Mouse (Mus musculus) MEL (cell line): ENCODE results near the gene Tmem130. TPM values are rescaled to one million over a fixed set of nuclear protein-coding genes. Genes with fewer than 3 reads are reported as not detected.

Experiments
- DNase-seq: peaks from one replicate; pipeline ENCODE4 v3.0.0; 2011; ENCODE audit warnings: low read depth, low spot score
- H3K27ac ChIP-seq: 2 replicates; pipeline ENCODE4 v1.5.1; 2012; ENCODE audit warnings: low read depth, mild to moderate bottlenecking, control low read depth, low read length, moderate library complexity; ENCODE audit not compliant: control insufficient read depth
- H3K27me3 ChIP-seq, 2 experiments: fragments of 150-350 bp in 1 of 2; sonication (generic) in 1 of 2; 2 replicates each; pipeline ENCODE4 v1.6.1; 2012; ENCODE audit warnings: low read length in 2 of 2, mild to moderate bottlenecking in 2 of 2, improper control_type of control experiment in 1 of 2, moderate library complexity in 1 of 2; ENCODE audit not compliant: insufficient read depth in 2 of 2, control insufficient read depth in 1 of 2
- H3K36me3 ChIP-seq, 2 experiments: 2 replicates each; pipeline ENCODE4 v1.6.1; 2012 to 2014; ENCODE audit warnings: low read length in 2 of 2, improper control_type of control experiment in 1 of 2, inconsistent platforms in 1 of 2, mild to moderate bottlenecking in 1 of 2; ENCODE audit not compliant: insufficient read depth in 2 of 2, control insufficient read depth in 1 of 2
- H3K4me1 ChIP-seq, 2 experiments: fragments of 150-350 bp in 1 of 2; sonication (generic) in 1 of 2; 2 replicates each; pipeline ENCODE4 v1.6.1; 2012; ENCODE audit warnings: low read length in 2 of 2, improper control_type of control experiment in 1 of 2, mild to moderate bottlenecking in 1 of 2; ENCODE audit not compliant: insufficient read depth in 2 of 2, control insufficient read depth in 1 of 2
- H3K4me3 ChIP-seq, 2 experiments: fragments of 150-350 bp in 1 of 2; sonication (generic) in 1 of 2; 2 replicates each; pipeline ENCODE4 v1.5.1; 2012; ENCODE audit warnings: low read depth in 2 of 2, low read length in 2 of 2, mild to moderate bottlenecking in 2 of 2, moderate library complexity in 2 of 2, control low read depth in 1 of 2, improper control_type of control experiment in 1 of 2; ENCODE audit not compliant: control insufficient read depth in 1 of 2, insufficient read depth in 1 of 2
- H3K79me2 ChIP-seq: 2 replicates; pipeline ENCODE4 v1.6.1; 2012; ENCODE audit warnings: mild to moderate bottlenecking, low read length, moderate library complexity; ENCODE audit not compliant: control insufficient read depth, poor library complexity, insufficient read depth
- H3K9ac ChIP-seq: 2 replicates; pipeline ENCODE4 v1.6.1; 2012; ENCODE audit warnings: low read depth, mild to moderate bottlenecking, control low read depth, low read length, moderate library complexity; ENCODE audit not compliant: control insufficient read depth, poor library complexity, severe bottlenecking
- H3K9me3 ChIP-seq: fragments of 150-350 bp; sonication (generic); replicated peaks from 2 replicates; pipeline ENCODE4 v1.6.1; 2012; ENCODE audit warnings: mild to moderate bottlenecking, low read length, improper control_type of control experiment, moderate library complexity; ENCODE audit not compliant: insufficient read depth
- CHD2 ChIP-seq: IDR thresholded peaks from 2 replicates; pipeline ENCODE4 v1.6.1; 2011; ENCODE audit warnings: low read length, improper control_type of control experiment
- CTCF ChIP-seq, 3 experiments: IDR thresholded peaks in 2 of 3; conservative IDR thresholded peaks in 1 of 3; 2 replicates each; pipeline ENCODE4 v1.5.1; 2011 to 2012; ENCODE audit warnings: low read length in 3 of 3, low read depth in 2 of 3, mild to moderate bottlenecking in 2 of 3, improper control_type of control experiment in 1 of 3, inconsistent platforms in 1 of 3, mixed read lengths in 1 of 3, moderate library complexity in 1 of 3; ENCODE audit not compliant: control insufficient read depth in 1 of 3, insufficient read depth in 1 of 3, poor library complexity in 1 of 3, severe bottlenecking in 1 of 3
- E2F4 ChIP-seq: IDR thresholded peaks from 2 replicates; pipeline ENCODE4 v1.6.1; 2011; ENCODE audit warnings: low read depth, low read length, improper control_type of control experiment, borderline replicate concordance
- ETS1 ChIP-seq: IDR thresholded peaks from 2 replicates; pipeline ENCODE4 v1.6.1; 2012; ENCODE audit warnings: low read depth, mild to moderate bottlenecking, inconsistent platforms, low read length, improper control_type of control experiment, moderate library complexity
- HCFC1 ChIP-seq: IDR thresholded peaks from 2 replicates; pipeline ENCODE4 v1.6.1; 2012; ENCODE audit warnings: low read depth, mild to moderate bottlenecking, inconsistent platforms, low read length, improper control_type of control experiment, moderate library complexity
- JUND ChIP-seq: IDR thresholded peaks from 2 replicates; pipeline ENCODE4 v1.6.1; 2011; ENCODE audit warnings: low read depth, mild to moderate bottlenecking, improper control_type of control experiment, low read length
- MAX ChIP-seq: IDR thresholded peaks from 2 replicates; pipeline ENCODE4 v1.6.1; 2011; ENCODE audit warnings: low read length, improper control_type of control experiment
- MYB ChIP-seq: IDR thresholded peaks from 2 replicates; pipeline ENCODE4 v1.6.1; 2011; ENCODE audit warnings: mild to moderate bottlenecking, low read depth, low read length, improper control_type of control experiment
- NELFE ChIP-seq: IDR thresholded peaks from 2 replicates; pipeline ENCODE4 v1.6.1; 2011; ENCODE audit warnings: low read depth, low read length, improper control_type of control experiment
- NRF1 ChIP-seq: IDR thresholded peaks from 2 replicates; pipeline ENCODE4 v1.6.1; 2014; ENCODE audit warnings: low read depth, mild to moderate bottlenecking, inconsistent platforms, low read length, improper control_type of control experiment, moderate library complexity; ENCODE audit not compliant: poor library complexity, insufficient read depth, severe bottlenecking
- RAD21 ChIP-seq: IDR thresholded peaks from 2 replicates; pipeline ENCODE4 v1.6.1; 2011; ENCODE audit warnings: mild to moderate bottlenecking, low read depth, low read length, improper control_type of control experiment
- TAL1 ChIP-seq: IDR thresholded peaks from 2 replicates; pipeline ENCODE4 v1.6.1; 2012; ENCODE audit warnings: mild to moderate bottlenecking, inconsistent platforms, low read length, moderate library complexity, mixed read lengths
- UBTF ChIP-seq: IDR thresholded peaks from 2 replicates; pipeline ENCODE4 v1.6.1; 2012; ENCODE audit warnings: low read depth, mild to moderate bottlenecking, inconsistent platforms, low read length, improper control_type of control experiment, moderate library complexity, borderline replicate concordance; ENCODE audit not compliant: insufficient read depth
- USF1 ChIP-seq: IDR thresholded peaks from 2 replicates; pipeline ENCODE4 v1.6.1; 2014; ENCODE audit warnings: low read depth, mild to moderate bottlenecking, inconsistent platforms, low read length, improper control_type of control experiment, moderate library complexity
- USF2 ChIP-seq, 2 experiments: IDR thresholded peaks; 2 replicates each; pipeline ENCODE4 v1.6.1; 2011 to 2012; ENCODE audit warnings: improper control_type of control experiment in 2 of 2, low read length in 2 of 2, borderline replicate concordance in 1 of 2, inconsistent platforms in 1 of 2, low read depth in 1 of 2, mild to moderate bottlenecking in 1 of 2; ENCODE audit not compliant: insufficient read depth in 1 of 2
- ZC3H11A ChIP-seq: IDR thresholded peaks from 2 replicates; pipeline ENCODE4 v1.6.1; 2012; ENCODE audit warnings: low read depth, mild to moderate bottlenecking, inconsistent platforms, low read length, improper control_type of control experiment
- ZKSCAN1 ChIP-seq: IDR thresholded peaks from 2 replicates; pipeline ENCODE4 v1.6.1; 2012; ENCODE audit warnings: low read depth, mild to moderate bottlenecking, inconsistent platforms, low read length, improper control_type of control experiment, moderate library complexity
- polyA plus RNA-seq, 2 experiments: library from polyadenylated mRNA; stranded (reverse) in 1 of 2; unstranded in 1 of 2; fragments of >175 nt in 1 of 2; fragments of >200 nt in 1 of 2; gene quantifications; 2 replicates each; pipeline versions ENCODE4 v1.2.1 to v1.2.4; 2012; ENCODE audit warnings: low replicate concordance in 2 of 2, low read depth in 1 of 2; ENCODE audit not compliant: insufficient read length in 2 of 2, insufficient read depth in 1 of 2, missing spikeins in 1 of 2
- total RNA-seq: library from RNA; depleted of rRNA; stranded (reverse); fragments of 300-350 nt; gene quantifications from 2 replicates; pipeline ENCODE4 v1.2.3, GENCODE M21; 2012

Tmem130 gene
- total and polyA plus RNA-seq, 3 experiments, result 0.14 TPM; not detected in 2

DNA sequence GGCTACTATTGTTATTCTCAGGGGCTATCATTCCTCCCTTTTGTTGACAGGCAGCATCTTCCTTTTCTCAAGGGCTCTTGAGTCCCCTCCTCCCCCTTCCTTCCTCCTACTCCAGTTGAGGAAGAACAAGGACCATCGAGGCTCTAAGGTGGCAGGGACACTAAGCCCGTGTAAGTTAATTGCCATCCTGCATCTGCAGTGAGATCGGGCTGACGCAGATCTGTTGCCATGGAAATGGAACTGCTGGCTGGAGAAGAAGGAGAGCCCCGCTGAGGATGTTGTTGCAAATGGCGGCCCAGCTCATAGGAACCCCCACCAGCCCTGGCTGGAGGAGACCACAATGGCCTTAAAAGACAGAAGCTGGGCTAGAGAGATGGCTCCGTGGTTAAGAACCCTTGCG is 3.2 kb downstream of the Tmem130 start:
- H3K27me3 ChIP-seq, result 0 out of 4 replicates have a peak, but pooled peaks cover 0 to 1% of the 10 kb centered on the region in 2 experiments
- H3K4me3 ChIP-seq, result no peak overlapping the region
- no peak for DNase-seq
- TF ChIP-seq NELFE, result no peak
- no peak for TF ChIP-seq ZKSCAN1
- no peak for TF ChIP-seq ZC3H11A
- TF ChIP-seq ETS1, result no peak
- H3K9me3 ChIP-seq, result no peaks in the 10 kb centered on the region
- H3K79me2 ChIP-seq, result no peaks in the 10 kb centered on the region
- H3K36me3 ChIP-seq, result no peaks in the 10 kb centered on the region
- no peak overlapping the region for H3K9ac ChIP-seq
- H3K4me1 ChIP-seq, result no peaks in the 10 kb centered on the region
- H3K27ac ChIP-seq, result no peak overlapping the region

DNA sequence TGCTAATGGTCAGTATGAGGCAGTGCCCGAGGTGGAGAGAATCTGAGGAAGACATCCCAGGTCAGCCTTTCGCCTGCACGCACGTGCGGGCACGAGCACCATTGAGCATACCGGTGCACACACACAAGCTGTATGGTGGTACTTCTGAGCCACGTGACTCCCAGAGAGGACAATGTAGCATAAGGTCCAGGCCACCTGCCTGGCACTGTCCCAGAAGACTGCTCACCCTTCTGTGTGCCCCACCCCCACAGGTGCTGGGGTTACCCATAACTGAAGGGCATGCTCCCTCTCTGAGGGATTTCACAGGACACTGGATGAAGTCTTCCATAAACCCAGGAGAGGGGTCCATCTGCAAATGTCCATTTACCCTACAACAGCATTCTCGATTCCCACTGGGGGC is 4.2 kb downstream of the Tmem130 start:
- Histone ChIP-seq H3K4me1 (no peaks in the 10 kb centered on the region), H3K27ac (no peak overlapping the region), H3K36me3 (no peaks in the 10 kb centered on the region), H3K9me3 (no peaks in the 10 kb centered on the region), H3K4me3 (no peak overlapping the region), H3K79me2 (no peaks in the 10 kb centered on the region), H3K9ac (no peak overlapping the region), H3K27me3 (0 out of 4 replicates have a peak, but pooled peaks cover 0 to 1% of the 10 kb centered on the region in 2 experiments)
- DNase-seq, result no peak
- TF ChIP-seq RAD21 (no peak), ETS1 (no peak), CTCF (IDR thresholded peaks at IDR 0.05 in 2 of 3, conservative IDR thresholded peaks at IDR 0.05 in 1 of 3; ENCODE audit: control insufficient read depth in 1 of 3, insufficient read depth in 1 of 3, low read depth in 2 of 3, low read length in 3 of 3, poor library complexity in 1 of 3, severe bottlenecking in 1 of 3) (no peak), UBTF (no peak), CHD2 (no peak), HCFC1 (no peak), NRF1 (no peak), E2F4 (no peak), MAX (no peak), JUND (no peak), MYB (no peak), TAL1 (no peak), USF2 (IDR thresholded peaks at IDR 0.05; ENCODE audit: borderline replicate concordance in 1 of 2, insufficient read depth in 1 of 2, low read depth in 1 of 2, low read length in 2 of 2) (no peak), USF1 (no peak)
